Mouse (Mus musculus) lung, embryonic 14.5 days (tissue): ENCODE measurements around the gene Rab15. TPM values are rescaled to one million over a fixed set of nuclear protein-coding genes. Genes with fewer than 3 reads are reported as not detected.

Experiments
- ATAC-seq: fragments of 200-750 bp; cut with Nextera tagmentation; 2 replicates; pipeline ENCODE4 v1.8.0; 2017; ENCODE audit warnings: mild to moderate bottlenecking, moderate TSS enrichment, moderate library complexity; ENCODE audit not compliant: insufficient read depth
- DNase-seq: peaks from one replicate; pipeline ENCODE4 v3.0.0-alpha.2; 2015
- H3K27ac ChIP-seq: fragments of 300-500 bp; sonication (generic); 2 replicates; pipeline ENCODE4 v1.5.1; 2014; ENCODE audit warnings: low read depth, mild to moderate bottlenecking, moderate library complexity
- H3K27me3 ChIP-seq: fragments of 300-500 bp; sonication (generic); 2 replicates; pipeline ENCODE4 v1.6.1; 2014; ENCODE audit warnings: low read length, control low read depth; ENCODE audit not compliant: insufficient read depth
- H3K36me3 ChIP-seq: fragments of 300-500 bp; sonication (generic); 2 replicates; pipeline ENCODE4 v1.6.1; 2014; ENCODE audit warnings: control low read depth; ENCODE audit not compliant: insufficient read depth
- H3K4me1 ChIP-seq: fragments of 300-500 bp; sonication (generic); 2 replicates; pipeline ENCODE4 v1.6.1; 2014; ENCODE audit warnings: antibody characterized with exemption, control low read depth; ENCODE audit not compliant: insufficient read depth
- H3K4me2 ChIP-seq: fragments of 300-500 bp; sonication (generic); 2 replicates; pipeline ENCODE4 v1.6.1; 2014; ENCODE audit warnings: mild to moderate bottlenecking
- H3K4me3 ChIP-seq: fragments of 300-500 bp; sonication (generic); 2 replicates; pipeline ENCODE4 v1.5.1; 2014; ENCODE audit warnings: low read depth, low read length
- H3K9ac ChIP-seq: fragments of 300-500 bp; sonication (generic); 2 replicates; pipeline ENCODE4 v1.6.1; 2014
- H3K9me3 ChIP-seq: fragments of 300-500 bp; sonication (generic); 2 replicates; pipeline ENCODE4 v1.6.1; 2016; ENCODE audit warnings: low read depth, low read length, control low read depth
- CTCF ChIP-seq: IDR thresholded peaks from 2 replicates; pipeline ENCODE4 v1.5.1; 2016; ENCODE audit warnings: antibody characterized with exemption, low read depth
- WGBS: fragments of 180-500 bp; shearing (Covaris S2); extraction: QIAGEN DNeasy Blood & Tissue Kit; methylation state at CpG from one replicate; pipeline ENCODE4 v1.1.7; 2014; 5-methylcytosine and 5-hydroxymethylcytosine counted together
- polyA plus RNA-seq: library from polyadenylated mRNA; unstranded; fragments of >200 nt; fragmentation: Nextera tagmentation; extraction: Ambion mirVana; gene quantifications from 2 replicates; pipeline ENCODE4 v1.2.1, GENCODE M21; 2014

The Rab15 gene
- polyA plus RNA-seq, 1 experiment from 2014 or later, result 36.5 TPM

DNA sequence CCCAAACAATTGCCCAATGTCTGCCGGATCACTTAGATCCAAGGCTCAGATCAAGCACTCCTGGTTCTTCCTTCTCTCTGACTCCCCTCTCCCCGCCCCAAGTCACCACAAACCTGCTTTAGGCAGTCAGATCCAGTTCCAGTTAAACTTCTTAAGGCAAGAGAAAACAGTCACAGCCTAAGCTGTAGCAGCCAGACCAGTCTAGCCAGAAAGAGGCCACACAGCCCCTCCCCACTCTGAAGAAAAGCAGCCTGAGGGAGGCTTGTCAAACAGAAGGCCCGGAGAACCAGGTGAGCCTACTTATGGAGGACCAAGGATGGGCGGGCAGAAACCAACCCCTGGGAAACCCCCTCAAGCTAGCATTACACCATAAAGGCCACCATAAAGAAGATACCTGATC is 4.6 kb downstream of the Rab15 start:
- no peak overlapping the region for H3K4me3 ChIP-seq
- ATAC-seq, result peak; percentile 71
- 61% methylated on average over 4 of the region's 4 CpGs for WGBS
- no peak for TF ChIP-seq CTCF
- H3K4me2 ChIP-seq, result peak overlapping the region; percentile 35
- DNase-seq, result peak; percentile 80
- no peak overlapping the region for H3K9ac ChIP-seq
- H3K36me3 ChIP-seq, result no peaks in the 10 kb centered on the region
- H3K9me3 ChIP-seq, result no peaks in the 10 kb centered on the region
- H3K27ac ChIP-seq, result peak overlapping the region; percentile 94
- no peaks in the 10 kb centered on the region for H3K27me3 ChIP-seq
- H3K4me1 ChIP-seq, result peaks cover 30% of the 10 kb centered on the region

DNA sequence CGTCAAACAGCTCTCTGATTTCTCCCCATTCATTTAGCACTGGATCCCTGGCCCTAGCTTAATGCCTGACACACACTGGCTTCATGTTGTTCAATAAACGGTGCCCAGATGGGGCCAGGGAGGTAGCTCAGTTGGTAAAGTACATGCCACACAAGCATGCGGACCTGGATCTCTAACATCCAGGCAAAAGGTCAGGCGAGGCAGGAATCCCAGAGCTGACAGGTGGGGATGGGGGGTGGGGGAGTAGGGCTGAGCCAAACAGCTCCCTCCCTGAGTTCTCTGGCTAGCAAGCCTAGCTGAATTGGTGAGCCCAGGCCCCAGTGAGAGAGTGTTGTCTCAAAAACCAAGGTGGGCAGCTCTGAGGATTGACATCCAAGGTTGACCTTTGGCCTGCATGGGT is 5.5 kb downstream of the Rab15 start:
- Histone ChIP-seq H3K36me3 (no peaks in the 10 kb centered on the region), H3K27ac (peak overlapping the region; percentile 94), H3K4me1 (peaks cover 25% of the 10 kb centered on the region), H3K9me3 (no peaks in the 10 kb centered on the region), H3K9ac (no peak overlapping the region), H3K4me2 (peak overlapping the region; percentile 35), H3K4me3 (no peak overlapping the region), H3K27me3 (no peaks in the 10 kb centered on the region)
- no peak for DNase-seq
- WGBS, result 39% methylated on average over 4 of the region's 4 CpGs
- ATAC-seq, result no peak
- no peak for TF ChIP-seq CTCF

DNA sequence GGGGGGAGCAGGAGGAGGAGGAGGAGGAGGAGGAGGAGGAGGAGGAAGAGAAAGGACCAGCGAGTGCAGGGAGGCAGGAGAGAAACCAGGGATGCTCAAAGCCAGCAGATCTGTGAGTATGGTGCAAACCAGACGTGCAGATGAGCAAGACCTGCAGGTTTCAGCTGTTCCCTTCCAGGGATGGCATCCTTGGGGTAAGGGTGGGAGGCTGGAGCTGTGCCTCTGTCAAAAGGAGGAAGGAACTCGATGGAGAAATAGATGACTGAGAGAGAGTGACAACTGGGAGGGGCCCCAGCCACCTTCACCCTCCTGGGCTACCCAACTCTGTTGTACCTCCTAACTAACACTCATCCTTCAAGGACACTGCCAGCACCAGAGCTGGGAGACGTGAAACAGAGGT is 6.0 kb downstream of the Rab15 start:
- WGBS, result 40% methylated on average over 4 of the region's 4 CpGs
- Histone ChIP-seq H3K9ac (no peak overlapping the region), H3K9me3 (no peaks in the 10 kb centered on the region), H3K27me3 (no peaks in the 10 kb centered on the region), H3K4me1 (peaks cover 25% of the 10 kb centered on the region), H3K36me3 (no peaks in the 10 kb centered on the region), H3K4me2 (no peak overlapping the region), H3K27ac (peak overlapping the region; percentile 94; the same call in 1 of the 2 replicates), H3K4me3 (no peak overlapping the region)
- TF ChIP-seq CTCF, result no peak
- ATAC-seq (no peak), DNase-seq (no peak)

DNA sequence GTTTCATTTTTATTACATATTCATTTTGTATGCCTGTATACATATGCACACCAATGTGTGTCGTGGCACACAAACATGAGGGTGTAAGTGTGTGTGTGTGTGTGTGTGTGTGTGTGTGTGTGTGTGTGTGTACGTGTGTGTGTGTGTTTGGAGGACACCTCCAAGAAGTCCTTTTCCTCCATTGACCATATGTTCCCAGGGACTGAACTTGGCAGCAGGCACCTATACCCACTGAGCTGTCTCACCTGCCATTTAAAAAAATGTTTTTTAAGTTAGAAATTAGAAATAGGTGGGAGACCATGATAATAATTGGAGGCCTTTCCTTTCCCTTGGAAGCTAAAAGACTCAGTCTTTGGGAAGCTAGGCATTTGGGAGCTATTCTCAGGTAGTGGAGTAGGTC is 8.6 kb downstream of the Rab15 start:
- no peak overlapping the region for H3K9ac ChIP-seq
- WGBS, result 83% methylated on average over 2 of the region's 2 CpGs
- DNase-seq (no peak), ATAC-seq (no peak)
- no peak overlapping the region for H3K27ac ChIP-seq
- peaks cover 7% of the 10 kb centered on the region; the same call in 1 of the 2 replicates for H3K4me1 ChIP-seq
- H3K36me3 ChIP-seq, result no peaks in the 10 kb centered on the region
- no peak overlapping the region for H3K4me2 ChIP-seq
- H3K4me3 ChIP-seq, result no peak overlapping the region
- H3K27me3 ChIP-seq, result no peaks in the 10 kb centered on the region
- H3K9me3 ChIP-seq, result no peaks in the 10 kb centered on the region
- no peak for TF ChIP-seq CTCF

DNA sequence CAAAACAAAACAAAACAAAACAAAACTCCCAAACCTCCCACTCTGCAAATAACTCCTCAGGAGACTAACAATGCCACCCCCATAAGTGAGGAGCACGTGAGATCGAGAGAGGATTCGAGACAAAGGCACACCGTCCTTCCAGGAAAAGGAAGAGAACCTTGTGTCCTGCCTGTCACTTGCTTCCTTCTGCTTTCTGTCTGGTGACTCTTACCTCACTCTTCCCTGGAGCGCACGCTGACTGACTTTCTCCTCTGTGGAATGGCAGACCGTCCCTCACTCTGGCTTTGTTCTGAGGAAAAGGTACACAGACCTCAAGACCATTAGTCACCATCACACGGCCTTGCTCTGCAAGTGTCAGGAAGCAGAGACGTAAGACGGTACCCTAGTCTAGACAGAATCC is 9.2 kb downstream of the Rab15 start:
- Histone ChIP-seq H3K9ac (no peak overlapping the region), H3K4me1 (peaks cover 3% of the 10 kb centered on the region; the same call in 1 of the 2 replicates), H3K27ac (no peak overlapping the region), H3K27me3 (no peaks in the 10 kb centered on the region), H3K36me3 (no peaks in the 10 kb centered on the region), H3K4me2 (no peak overlapping the region), H3K9me3 (no peaks in the 10 kb centered on the region), H3K4me3 (no peak overlapping the region)
- DNase-seq (no peak), ATAC-seq (no peak)
- 51% methylated on average over 10 of the region's 10 CpGs for WGBS
- no peak for TF ChIP-seq CTCF

DNA sequence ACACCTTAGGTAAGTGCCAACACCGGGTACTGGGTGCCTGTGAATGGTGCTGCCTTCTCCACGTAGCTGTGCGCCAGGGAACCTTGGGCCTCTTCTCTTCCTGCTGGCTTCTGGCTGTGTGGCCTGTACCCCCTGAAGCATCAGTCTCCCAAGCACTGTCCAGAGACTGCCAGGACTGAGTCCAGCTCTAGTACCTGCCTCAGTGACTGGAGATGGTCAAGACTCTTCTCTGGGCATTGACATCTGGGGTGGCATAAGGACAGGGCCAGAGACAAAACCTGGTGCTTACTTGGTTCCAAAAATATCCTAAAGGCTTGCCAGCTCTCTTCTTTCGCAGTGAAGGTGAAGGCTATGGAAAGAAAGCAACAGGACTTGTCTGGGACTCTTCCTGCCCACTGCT is 11.7 kb downstream of the Rab15 start:
- no peak for TF ChIP-seq CTCF
- Histone ChIP-seq H3K4me2 (no peak overlapping the region), H3K36me3 (no peaks in the 10 kb centered on the region), H3K4me3 (no peak overlapping the region), H3K9ac (no peak overlapping the region), H3K9me3 (no peaks in the 10 kb centered on the region), H3K27me3 (no peaks in the 10 kb centered on the region), H3K27ac (no peak overlapping the region), H3K4me1 (no peaks in the 10 kb centered on the region)
- ATAC-seq (no peak), DNase-seq (no peak)
- 89% methylated on average over 4 of the region's 4 CpGs for WGBS

DNA sequence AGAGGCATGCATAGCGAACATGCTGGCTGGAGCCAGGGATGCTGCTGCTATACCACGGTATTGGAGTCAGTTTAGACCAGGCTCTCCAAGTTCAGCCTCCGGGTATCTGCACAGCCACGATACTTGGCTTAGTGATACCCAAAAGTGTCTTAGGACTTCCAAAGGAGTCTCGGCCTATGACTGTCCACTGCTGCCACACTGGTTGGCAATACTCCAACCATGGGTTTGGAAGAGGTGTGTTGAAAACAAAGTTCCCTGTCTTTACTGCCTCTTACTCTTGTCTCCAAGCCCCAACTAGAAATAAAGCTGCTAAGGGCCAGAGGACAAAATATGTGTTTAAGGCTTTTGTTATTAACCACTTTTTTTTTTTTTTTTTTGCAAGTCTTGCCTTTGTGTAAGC is 12.2 kb downstream of the Rab15 start:
- ATAC-seq (no peak), DNase-seq (no peak)
- no peak overlapping the region for H3K27ac ChIP-seq

DNA sequence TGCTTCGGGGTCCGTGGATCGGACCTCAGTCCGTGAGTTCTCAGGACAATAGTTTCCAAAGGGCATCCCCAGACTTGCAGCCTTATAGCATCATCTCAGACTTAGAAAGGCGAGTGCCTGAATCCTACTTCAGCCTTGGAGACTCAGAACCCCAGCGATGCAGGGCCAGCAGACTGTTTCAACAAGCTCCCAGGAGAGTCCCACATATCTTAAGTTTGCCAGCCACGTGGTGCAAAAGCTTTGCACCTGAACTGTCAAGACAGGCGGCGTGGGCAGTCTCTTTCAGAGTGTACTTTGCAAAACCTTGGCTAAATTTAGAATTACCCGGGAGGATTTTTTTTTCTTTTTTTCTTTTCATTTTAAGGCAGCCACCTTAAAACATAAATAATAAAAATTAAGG is 14.9 kb downstream of the Rab15 start:
- Histone ChIP-seq H3K4me2 (no peak overlapping the region), H3K4me3 (no peak overlapping the region), H3K27ac (no peak overlapping the region), H3K4me1 (no peaks in the 10 kb centered on the region), H3K36me3 (0 out of 2 replicates have a peak, but pooled peaks cover 2% of the 10 kb centered on the region), H3K9ac (no peak overlapping the region), H3K27me3 (no peaks in the 10 kb centered on the region), H3K9me3 (no peaks in the 10 kb centered on the region)
- no peak for TF ChIP-seq CTCF
- ATAC-seq, result no peak
- 68% methylated on average over 10 of the region's 10 CpGs for whole genome bisulfite sequencing
- DNase-seq, result no peak

More for the DNA sequence above, 12.2 kb downstream of the Rab15 start:
- H3K9ac ChIP-seq, result no peak overlapping the region
- H3K36me3 ChIP-seq, result no peaks in the 10 kb centered on the region
- no peaks in the 10 kb centered on the region for H3K4me1 ChIP-seq
- no peaks in the 10 kb centered on the region for H3K9me3 ChIP-seq
- no peak for TF ChIP-seq CTCF
- no peaks in the 10 kb centered on the region for H3K27me3 ChIP-seq
- no peak overlapping the region for H3K4me3 ChIP-seq
- no peak overlapping the region for H3K4me2 ChIP-seq
- 78% methylated on average over 5 of the region's 5 CpGs for WGBS
